Mouse (Mus musculus): ENCODE measurements around the gene Adck2. TPM values are rescaled to one million over a fixed set of nuclear protein-coding genes. Genes with fewer than 3 reads are reported as not detected.

Gene Adck2
- polyA plus RNA-seq, 1 experiment from 2014 or later, result 26.6 TPM

DNA sequence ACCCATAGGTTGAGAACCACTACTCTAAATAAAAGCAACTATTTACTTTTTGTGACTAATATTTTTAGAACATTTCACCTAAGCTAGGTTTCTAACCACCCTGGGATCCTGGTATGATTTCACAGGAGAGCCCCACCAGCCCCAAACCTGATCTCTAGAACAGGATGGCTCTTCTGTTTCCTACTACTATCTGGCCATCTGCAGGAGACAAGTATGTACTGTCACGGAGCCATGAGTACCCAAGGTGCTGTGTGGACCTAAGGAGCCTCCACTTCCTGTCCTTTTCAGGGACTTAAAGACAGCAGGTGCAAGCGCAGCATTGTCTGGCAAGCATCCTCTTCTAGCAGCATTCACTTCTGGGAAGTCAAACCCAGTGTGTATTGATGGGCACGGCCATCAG lies 28.2 kb downstream of the Adck2 start:
- H3K27me3 ChIP-seq (ENCODE audit: low read depth, poor library complexity, severe bottlenecking), result no peaks in the 10 kb centered on the region
- no peak overlapping the region for H3K27ac ChIP-seq (replicated peaks)
- H3K36me3 ChIP-seq, result peaks cover 62% of the 10 kb centered on the region
- H3K4me1 ChIP-seq, result no peaks in the 10 kb centered on the region
- no peaks in the 10 kb centered on the region for H3K9me3 ChIP-seq (replicated peaks)
- 88% methylated on average over 3 of the region's 3 CpGs for WGBS
- H3K4me3 ChIP-seq, result no peak overlapping the region
- DNase-seq (ENCODE audit: low spot score), result no peak

DNA sequence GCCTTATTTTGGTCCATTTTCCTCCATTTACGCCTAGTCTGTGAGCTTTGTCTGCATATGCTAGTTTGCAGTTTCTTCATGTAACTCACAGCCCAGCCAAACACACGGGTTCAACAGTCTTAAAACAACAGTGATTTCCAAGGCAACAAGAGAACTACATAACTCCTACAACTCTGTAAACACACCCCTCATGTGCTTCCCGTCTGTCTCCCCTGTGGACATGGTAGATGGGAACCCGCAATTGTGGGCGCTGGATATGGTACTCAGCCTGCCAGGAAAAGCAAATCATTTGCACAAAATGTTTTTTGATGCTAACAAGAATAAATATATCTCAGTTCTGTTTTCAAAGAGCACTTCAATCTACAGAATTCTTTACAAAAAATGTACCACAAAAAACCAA lies 30.9 kb downstream of the Adck2 start:
- Histone ChIP-seq H3K9me3 (replicated peaks) (no peaks in the 10 kb centered on the region), H3K27ac (replicated peaks) (no peak overlapping the region), H3K4me3 (no peak overlapping the region), H3K27me3 (ENCODE audit: low read depth, poor library complexity, severe bottlenecking) (no peaks in the 10 kb centered on the region), H3K4me1 (no peaks in the 10 kb centered on the region), H3K36me3 (peaks cover 40% of the 10 kb centered on the region)
- DNase-seq (ENCODE audit: low spot score), result no peak
- WGBS, result 89% methylated on average over 5 of the region's 5 CpGs

DNA sequence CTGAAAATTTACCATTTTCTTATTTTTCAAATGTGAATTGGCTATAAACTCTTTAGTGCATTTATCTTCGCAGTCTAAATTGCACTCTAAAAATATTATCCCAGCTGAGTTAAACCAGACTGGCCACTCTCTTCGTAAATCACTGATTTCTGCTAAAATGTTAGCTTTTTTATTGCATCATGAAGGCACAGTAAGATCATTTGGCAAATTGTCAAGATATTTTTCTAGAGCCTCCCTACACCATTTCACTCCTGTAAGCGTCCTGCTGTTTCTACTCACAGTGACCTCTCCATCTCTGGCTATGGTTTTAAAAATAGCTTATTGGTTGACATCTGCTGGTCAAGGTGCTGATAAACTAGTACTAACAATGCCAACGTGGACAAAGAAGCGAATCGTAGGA lies 32.4 kb downstream of the Adck2 start:
- no peak overlapping the region for H3K27ac ChIP-seq (replicated peaks)
- DNase-seq (ENCODE audit: low spot score), result no peak

DNA sequence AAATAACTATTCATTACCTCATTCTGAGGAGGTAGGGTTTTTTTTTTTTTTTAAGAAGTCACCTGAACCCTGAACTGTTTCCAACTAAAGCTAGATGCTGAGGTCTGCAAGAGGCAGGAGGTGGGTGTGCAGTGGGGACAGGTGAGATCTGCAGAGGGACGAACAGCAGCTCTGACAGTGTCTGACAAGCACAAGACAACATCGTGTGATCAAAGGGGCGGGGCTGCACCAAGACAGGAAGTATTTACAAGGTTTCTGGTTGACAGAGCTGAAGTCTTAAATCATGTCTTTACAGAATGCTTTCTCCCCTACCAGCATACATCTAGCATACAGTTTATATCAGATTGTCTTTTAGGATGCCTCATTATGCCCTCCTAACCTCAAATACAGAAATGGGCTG lies 33.2 kb downstream of the Adck2 start:
- Histone ChIP-seq H3K4me1 (no peaks in the 10 kb centered on the region), H3K9me3 (replicated peaks) (no peaks in the 10 kb centered on the region), H3K27ac (replicated peaks) (no peak overlapping the region), H3K36me3 (peaks cover 31% of the 10 kb centered on the region), H3K27me3 (ENCODE audit: low read depth, poor library complexity, severe bottlenecking) (no peaks in the 10 kb centered on the region), H3K4me3 (no peak overlapping the region)
- WGBS, result 78% methylated on average over 3 of the region's 3 CpGs
- DNase-seq (ENCODE audit: low spot score), result no peak

More for the DNA sequence above, 32.4 kb downstream of the Adck2 start:
- H3K36me3 ChIP-seq, result peaks cover 31% of the 10 kb centered on the region
- no peaks in the 10 kb centered on the region for H3K27me3 ChIP-seq (ENCODE audit: low read depth, poor library complexity, severe bottlenecking)
- 94% methylated on average over 6 of the region's 6 CpGs for WGBS
- H3K9me3 ChIP-seq (replicated peaks), result no peaks in the 10 kb centered on the region
- no peak overlapping the region for H3K4me3 ChIP-seq
- no peaks in the 10 kb centered on the region for H3K4me1 ChIP-seq

DNA sequence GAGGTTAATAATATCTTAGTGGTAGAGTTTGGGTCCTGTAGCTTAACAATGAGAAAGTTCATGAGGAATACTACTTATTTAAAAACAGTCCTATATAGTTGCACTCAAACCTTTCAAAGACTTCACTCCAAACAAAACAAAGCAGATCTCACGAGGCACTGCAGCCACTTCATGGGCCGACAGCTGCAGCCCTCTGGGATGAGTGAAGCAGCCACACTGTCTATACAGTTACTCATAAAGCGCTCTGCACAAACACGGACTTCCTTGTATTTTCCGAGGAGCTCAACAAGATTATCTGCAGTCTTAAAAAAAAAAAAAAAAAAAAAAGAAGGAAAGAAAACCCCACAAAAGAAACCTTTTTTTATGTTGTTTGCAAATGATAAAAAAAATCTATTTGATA lies 33.7 kb downstream of the Adck2 start:
- peaks cover 30% of the 10 kb centered on the region for H3K36me3 ChIP-seq
- WGBS, result 80% methylated on average over 5 of the region's 5 CpGs
- H3K27ac ChIP-seq (replicated peaks), result no peak overlapping the region
- H3K4me3 ChIP-seq, result no peak overlapping the region
- H3K9me3 ChIP-seq (replicated peaks), result no peaks in the 10 kb centered on the region
- H3K4me1 ChIP-seq, result no peaks in the 10 kb centered on the region
- H3K27me3 ChIP-seq (ENCODE audit: low read depth, poor library complexity, severe bottlenecking), result no peaks in the 10 kb centered on the region
- no peak for DNase-seq (ENCODE audit: low spot score)

DNA sequence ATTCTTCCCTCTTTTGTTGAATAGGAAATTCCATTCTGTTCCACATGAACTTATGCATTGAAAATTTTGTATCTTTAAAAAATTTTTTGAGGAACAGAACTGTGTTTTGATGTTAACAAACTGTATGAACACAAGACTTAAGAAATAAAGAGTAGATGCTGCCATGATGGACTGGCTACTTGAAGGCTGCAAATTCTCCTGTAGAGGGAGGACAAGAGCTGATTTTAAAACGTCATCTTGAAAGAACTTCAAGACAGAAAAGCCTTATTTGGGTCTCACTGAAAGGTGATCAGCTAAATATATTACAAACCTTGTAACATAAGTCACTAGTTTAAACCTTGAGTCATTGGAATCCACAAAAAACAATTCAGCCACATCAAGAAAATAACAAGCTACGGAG lies 36.5 kb downstream of the Adck2 start:
- Histone ChIP-seq H3K4me3 (no peak overlapping the region), H3K4me1 (no peaks in the 10 kb centered on the region), H3K27me3 (ENCODE audit: low read depth, poor library complexity, severe bottlenecking) (no peaks in the 10 kb centered on the region), H3K9me3 (replicated peaks) (no peaks in the 10 kb centered on the region), H3K36me3 (peaks cover 40% of the 10 kb centered on the region), H3K27ac (replicated peaks) (no peak overlapping the region)
- 76% methylated on average over 2 of the region's 2 CpGs for WGBS
- no peak for DNase-seq (ENCODE audit: low spot score)

DNA sequence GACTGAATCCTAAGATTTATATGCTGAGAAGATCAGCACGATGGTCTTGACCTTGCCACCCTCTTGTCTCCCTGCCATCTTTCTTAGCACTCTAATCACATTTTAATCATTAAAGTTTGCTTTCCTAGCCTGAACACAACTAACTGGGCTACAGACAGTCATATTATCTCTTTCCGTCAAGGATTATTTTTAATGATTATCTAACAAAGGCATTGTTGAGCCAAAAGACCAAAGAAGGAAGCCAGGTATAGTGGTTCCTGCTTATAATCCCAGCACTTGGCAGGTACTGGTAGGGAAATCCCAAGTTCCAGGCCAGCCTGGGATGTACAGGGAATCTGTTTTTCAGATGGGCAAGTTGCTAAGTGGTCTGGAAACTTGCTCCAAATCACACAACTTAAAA lies 37.6 kb downstream of the Adck2 start:
- H3K27ac ChIP-seq (replicated peaks), result no peak overlapping the region
- no peaks in the 10 kb centered on the region for H3K4me1 ChIP-seq
- no peaks in the 10 kb centered on the region for H3K27me3 ChIP-seq (ENCODE audit: low read depth, poor library complexity, severe bottlenecking)
- 95% methylated on average over 2 of the region's 2 CpGs for WGBS
- H3K36me3 ChIP-seq, result peaks cover 48% of the 10 kb centered on the region
- no peak overlapping the region for H3K4me3 ChIP-seq
- no peak for DNase-seq (ENCODE audit: low spot score)
- H3K9me3 ChIP-seq (replicated peaks), result no peaks in the 10 kb centered on the region

Other genes starting within 250 kb of the Adck2 start
- gene Slc37a3, start 196.2 kb upstream of the Adck2 start, polyA plus RNA-seq (2016; fragmentation: Nextera tagmentation; extraction: Ambion mirVana), result 45.3 and 51.4 TPM in 2 replicates
- gene Rab19, start 192.7 kb upstream of the Adck2 start, polyA plus RNA-seq (2016; fragmentation: Nextera tagmentation; extraction: Ambion mirVana), result 0.28 and 0.30 TPM in 2 replicates
- gene Mkrn1, start 153.4 kb upstream of the Adck2 start, polyA plus RNA-seq (2016; fragmentation: Nextera tagmentation; extraction: Ambion mirVana), result 88.2 and 104 TPM in 2 replicates
- gene Dennd2a, start 16.0 kb upstream of the Adck2 start, polyA plus RNA-seq (2016; fragmentation: Nextera tagmentation; extraction: Ambion mirVana), result 42.3 and 50.6 TPM in 2 replicates
- gene Gm42420, start 11.9 kb downstream of the Adck2 start, polyA plus RNA-seq (2016; fragmentation: Nextera tagmentation; extraction: Ambion mirVana), result 0.57 and 1.3 TPM in 2 replicates
- 282 and 288 TPM in 2 replicates for gene Ndufb2, start 18.7 kb downstream of the Adck2 start, polyA plus RNA-seq (2016; fragmentation: Nextera tagmentation; extraction: Ambion mirVana)
- 17.9 and 19.0 TPM in 2 replicates for gene Braf, start 151.6 kb downstream of the Adck2 start, polyA plus RNA-seq (2016; fragmentation: Nextera tagmentation; extraction: Ambion mirVana)
- 232 TPM in 2 replicates for gene Mrps33, start 237.1 kb downstream of the Adck2 start, polyA plus RNA-seq (2016; fragmentation: Nextera tagmentation; extraction: Ambion mirVana)